ENCODE assay signal across 20 mouse cellular contexts in the genomic region with DNA sequence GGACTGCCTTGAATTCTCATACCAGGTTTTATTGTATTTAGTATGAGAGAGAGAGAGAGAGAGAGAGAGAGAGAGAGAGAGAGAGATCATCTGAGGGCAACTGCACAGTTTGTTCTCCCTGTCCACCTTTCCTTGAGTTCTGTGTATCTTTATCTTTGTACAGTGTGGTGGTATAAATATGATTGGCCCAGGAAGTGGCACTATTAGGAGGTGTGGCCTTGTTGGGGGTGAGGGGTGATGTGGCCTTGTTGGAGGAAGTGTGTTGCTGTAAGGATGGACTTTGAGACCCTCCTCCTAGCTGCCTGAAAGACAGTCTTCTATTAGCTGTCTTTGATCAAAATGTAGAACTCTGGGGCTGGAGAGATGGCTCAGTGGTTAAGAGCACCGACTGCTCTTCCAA. TPM values are rescaled to one million over a fixed set of nuclear protein-coding genes. Genes with fewer than 3 reads are reported as not detected.
DNase-seq lines count a peak whose midpoint lies in the region; ATAC-seq and TF ChIP-seq lines count a peak whose summit lies in the region.
"Had no signal": no experiment of that assay in that cellular context is flagged by ENCODE, and none has a peak within 500 bp of the region (broad histone marks: within the 10 kb centered on the region; RNA-seq: fewer than 3 reads in every experiment).

No protein-coding gene starts in this region.

- no peak for TF ChIP-seq POLR2A in ES-Bruce4 (IDR thresholded peaks at IDR 0.05; ENCODE audit: insufficient read depth, low read length)

- no peak for TF ChIP-seq EP300 in ES-Bruce4 (IDR thresholded peaks at IDR 0.05; ENCODE audit: insufficient read depth, low read depth, low read length)

- no peaks in the 10 kb centered on the region for H3K36me3 ChIP-seq in heart, embryonic 13.5 days
- no peaks in the 10 kb centered on the region for H3K36me3 ChIP-seq in ES-Bruce4 (ENCODE audit: control insufficient read depth, insufficient read depth, low read length, poor library complexity, severe bottlenecking)
- no peaks in the 10 kb centered on the region for H3K36me3 ChIP-seq in embryonic facial prominence, embryonic 10.5 days (replicated peaks)
- no peaks in the 10 kb centered on the region for H3K36me3 ChIP-seq in intestine, postnatal 0 days (ENCODE audit: control insufficient read depth, insufficient read depth)
- H3K36me3 ChIP-seq: embryonic facial prominence, embryonic 13.5 days; forebrain, embryonic 12.5 days; G1E; hindbrain, embryonic 12.5 days had no signal

- 68% methylated on average over 1 of the region's 1 CpGs for WGBS in heart, embryonic 13.5 days
- WGBS in embryonic facial prominence, embryonic 10.5 days = 74% methylated on average over 1 of the region's 1 CpGs
- WGBS in intestine, postnatal 0 days = 83% methylated on average over 1 of the region's 1 CpGs

- H3K9ac ChIP-seq in heart, embryonic 13.5 days = no peak overlapping the region
- no peak overlapping the region for H3K9ac ChIP-seq in ES-Bruce4 (ENCODE audit: low read depth, poor library complexity, severe bottlenecking)
- no peak overlapping the region for H3K9ac ChIP-seq in intestine, postnatal 0 days (ENCODE audit: low read depth, low read length)
- H3K9ac ChIP-seq: embryonic facial prominence, embryonic 13.5 days; forebrain, embryonic 12.5 days; hindbrain, embryonic 12.5 days had no signal

- peaks cover 3% of the 10 kb centered on the region; the same call in 1 of the 2 replicates for H3K27me3 ChIP-seq in heart, embryonic 13.5 days (replicated peaks)
- no peaks in the 10 kb centered on the region for H3K27me3 ChIP-seq in ES-Bruce4 (ENCODE audit: control insufficient read depth, insufficient read depth, low read length, poor library complexity, severe bottlenecking)
- H3K27me3 ChIP-seq in embryonic facial prominence, embryonic 10.5 days (replicated peaks; ENCODE audit: low read depth, poor library complexity, severe bottlenecking) = peaks cover 24% of the 10 kb centered on the region
- no peaks in the 10 kb centered on the region for H3K27me3 ChIP-seq in intestine, postnatal 0 days (replicated peaks; ENCODE audit: control insufficient read depth, insufficient read depth, low read length)
- H3K27me3 ChIP-seq: Patski had no signal

- peaks cover 26% of the 10 kb centered on the region for H3K4me1 ChIP-seq in heart, embryonic 13.5 days
- peaks cover 2% of the 10 kb centered on the region for H3K4me1 ChIP-seq in ES-Bruce4 (ENCODE audit: control insufficient read depth, insufficient read depth, low read length)
- peaks cover 26% of the 10 kb centered on the region for H3K4me1 ChIP-seq in embryonic facial prominence, embryonic 10.5 days
- no peaks in the 10 kb centered on the region for H3K4me1 ChIP-seq in intestine, postnatal 0 days (replicated peaks; ENCODE audit: control insufficient read depth, insufficient read depth, low read length)

- no peak for ATAC-seq in heart, embryonic 13.5 days (ENCODE audit: extremely low read depth, insufficient number of reproducible peaks, low FRiP score, low TSS enrichment)
- peak; percentile 74 for ATAC-seq in intestine, postnatal 0 days
- ATAC-seq: forebrain, embryonic 16.5 days; hindbrain, embryonic 16.5 days; Patski had no signal

- peak overlapping the region; percentile 46 for H3K27ac ChIP-seq in heart, embryonic 13.5 days (replicated peaks)
- H3K27ac ChIP-seq in ES-Bruce4 (ENCODE audit: insufficient read depth, low read length) = 0 out of 2 replicates have a peak overlapping the region, but pooled peaks have one; percentile 25
- 0 out of 2 replicates have a peak overlapping the region, but pooled peaks have one; percentile 3 for H3K27ac ChIP-seq in embryonic facial prominence, embryonic 10.5 days (replicated peaks)
- no peak overlapping the region for H3K27ac ChIP-seq in intestine, postnatal 0 days (ENCODE audit: low read depth, low read length)
- H3K27ac ChIP-seq: embryonic facial prominence, embryonic 13.5 days; forebrain, embryonic 12.5 days; hindbrain, embryonic 12.5 days had no signal

- TF ChIP-seq CTCF in ES-Bruce4 (IDR thresholded peaks at IDR 0.05; ENCODE audit: low read depth, low read length) = no peak
- TF ChIP-seq CTCF in intestine, postnatal 0 days (IDR thresholded peaks at IDR 0.05; ENCODE audit: low read depth) = no peak

- no peaks in the 10 kb centered on the region for H3K9me3 ChIP-seq in heart, embryonic 13.5 days
- no peaks in the 10 kb centered on the region for H3K9me3 ChIP-seq in ES-Bruce4 (replicated peaks; ENCODE audit: control insufficient read depth, insufficient read depth, low read length, poor library complexity, severe bottlenecking)
- no peaks in the 10 kb centered on the region for H3K9me3 ChIP-seq in embryonic facial prominence, embryonic 10.5 days
- H3K9me3 ChIP-seq in intestine, postnatal 0 days (ENCODE audit: control insufficient read depth) = no peaks in the 10 kb centered on the region
- H3K9me3 ChIP-seq: embryonic facial prominence, embryonic 13.5 days; forebrain, embryonic 12.5 days; G1E; hindbrain, embryonic 12.5 days had no signal

- intact Hi-C loops in heart, postnatal 14 days (cut with DNase I) = no loop called here

- H3K4me2 ChIP-seq in heart, embryonic 13.5 days = no peak overlapping the region
- no peak overlapping the region for H3K4me2 ChIP-seq in intestine, postnatal 0 days (replicated peaks; ENCODE audit: low read depth)
- H3K4me2 ChIP-seq: embryonic facial prominence, embryonic 13.5 days; forebrain, embryonic 12.5 days; hindbrain, embryonic 12.5 days had no signal

- no peak for DNase-seq in heart, postnatal 14 days
- no peak for DNase-seq in embryonic facial prominence, embryonic 10.5 days (ENCODE audit: low spot score)
- no peak for DNase-seq in spleen, adult 12 weeks (ENCODE audit: low spot score)
- no peak for DNase-seq in spleen, postnatal 10 days (ENCODE audit: low spot score in 2 of 2)
- DNase-seq: adrenal gland, adult 2 months; adrenal gland, postnatal 36 days; cerebellum, adult 8-10 months; cerebellum, postnatal 14 days; gastrocnemius, postnatal 10 days; heart, postnatal 36 days had no signal

- H3K4me3 ChIP-seq in heart, embryonic 13.5 days = no peak overlapping the region
- H3K4me3 ChIP-seq in ES-Bruce4 (ENCODE audit: low read depth, low read length) = no peak overlapping the region
- H3K4me3 ChIP-seq in embryonic facial prominence, embryonic 10.5 days = no peak overlapping the region
- no peak overlapping the region for H3K4me3 ChIP-seq in intestine, postnatal 0 days (ENCODE audit: low read depth, low read length)
- H3K4me3 ChIP-seq: embryonic facial prominence, embryonic 13.5 days; forebrain, embryonic 12.5 days; hindbrain, embryonic 12.5 days had no signal

RNA-seq across cellular contexts. Expression of a gene that starts 10.2 kb away (rescaled TPM):
- 23.8 and 26.0 TPM in 2 replicates for polyA plus RNA-seq in heart, embryonic 13.5 days (2015; fragmentation: Nextera tagmentation; extraction: Ambion mirVana)
- total RNA-seq in heart, postnatal 14 days (2021) = 10 to 100 TPM; 42.9 to 43.6 TPM
- polyA plus RNA-seq in ES-Bruce4 (2011; ENCODE audit: insufficient read depth, insufficient read length, low read depth, missing spikeins) = 46.3 and 52.4 TPM in 2 replicates
- polyA plus RNA-seq in embryonic facial prominence, embryonic 10.5 days (2016; fragmentation: Nextera tagmentation; extraction: Ambion mirVana) = 41.6 and 43.2 TPM in 2 replicates
- polyA plus RNA-seq in intestine, postnatal 0 days (2015; fragmentation: Nextera tagmentation; extraction: Ambion mirVana) = 6.3 and 6.6 TPM in 2 replicates
